Mouse (Mus musculus): ENCODE results near the gene Bdh2. TPM values are rescaled to one million over a fixed set of nuclear protein-coding genes. Genes with fewer than 3 reads are reported as not detected.

The Bdh2 gene
- total and polyA plus RNA-seq, 3 experiments = 0.22 to 0.23 TPM; not detected in 1

GRCm38 (mm10) chr3:135254784-135255183, 26.2 kb upstream of the Bdh2 start:
- H3K79me2 ChIP-seq (ENCODE audit: control insufficient read depth, insufficient read depth, low read length, poor library complexity) = no peaks in the 10 kb centered on the region
- no peaks in the 10 kb centered on the region for H3K9me3 ChIP-seq (replicated peaks; ENCODE audit: insufficient read depth, low read length)
- TF ChIP-seq POLR2AphosphoS5 (IDR thresholded peaks at IDR 0.05; ENCODE audit: borderline replicate concordance, low read depth, low read length) = no peak
- no peak overlapping the region for H3K9ac ChIP-seq (ENCODE audit: control insufficient read depth, low read depth, low read length, poor library complexity, severe bottlenecking)
- DNase-seq (ENCODE audit: low read depth, low spot score) = no peak
- H3K36me3 ChIP-seq (ENCODE audit: control insufficient read depth in 1 of 2, insufficient read depth in 2 of 2, low read length in 2 of 2) = peaks cover 0 to 32% of the 10 kb centered on the region in 2 experiments; a peak in 2 of 4 replicates
- no peaks in the 10 kb centered on the region for H3K4me1 ChIP-seq (ENCODE audit: control insufficient read depth in 1 of 2, insufficient read depth in 2 of 2, low read length in 2 of 2)
- H3K27me3 ChIP-seq (ENCODE audit: control insufficient read depth in 1 of 2, insufficient read depth in 2 of 2, low read length in 2 of 2) = no peaks in the 10 kb centered on the region
- no peak overlapping the region for H3K4me3 ChIP-seq (ENCODE audit: control insufficient read depth in 1 of 2, insufficient read depth in 1 of 2, low read depth in 2 of 2, low read length in 2 of 2)
- no peak overlapping the region for H3K27ac ChIP-seq (ENCODE audit: control insufficient read depth, low read depth, low read length)

GRCm38 (mm10) chr3:135258919-135259318, 22.1 kb upstream of the Bdh2 start:
- H3K36me3 ChIP-seq (ENCODE audit: control insufficient read depth in 1 of 2, insufficient read depth in 2 of 2, low read length in 2 of 2) = peaks cover 0 to 29% of the 10 kb centered on the region in 2 experiments; a peak in 2 of 4 replicates

DNA sequence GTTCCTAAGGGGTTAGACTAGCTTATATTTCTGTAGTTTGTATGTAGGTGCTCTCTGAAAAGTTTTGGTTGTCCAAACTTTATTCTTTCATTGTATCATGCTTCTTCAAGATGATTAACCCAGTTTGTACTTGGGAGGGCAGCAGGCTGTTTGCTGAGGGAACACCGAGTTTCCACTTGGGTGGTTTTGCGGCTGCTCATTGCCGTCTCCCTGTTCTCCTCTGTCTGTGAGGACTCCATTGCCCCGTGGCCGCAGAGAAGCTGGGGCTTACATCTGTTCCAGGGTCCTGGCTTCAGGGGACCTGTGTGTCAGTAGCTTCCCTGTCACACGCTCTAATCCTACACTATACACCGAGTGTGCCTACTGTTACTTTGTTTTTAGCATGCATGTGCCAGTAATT, 20.8 kb upstream of the Bdh2 start:
- no peaks in the 10 kb centered on the region for H3K79me2 ChIP-seq (ENCODE audit: control insufficient read depth, insufficient read depth, low read length, poor library complexity)
- no peak for DNase-seq (ENCODE audit: low read depth, low spot score)
- H3K27ac ChIP-seq (ENCODE audit: control insufficient read depth, low read depth, low read length) = no peak overlapping the region
- no peak overlapping the region for H3K9ac ChIP-seq (ENCODE audit: control insufficient read depth, low read depth, low read length, poor library complexity, severe bottlenecking)
- TF ChIP-seq MEF2A (IDR thresholded peaks at IDR 0.05; ENCODE audit: extremely low read depth, insufficient replicate concordance, low read depth, low read length, poor library complexity, severe bottlenecking) = no peak
- TF ChIP-seq CHD2 (IDR thresholded peaks at IDR 0.05; ENCODE audit: low read length) = no peak
- TF ChIP-seq NRF1 (IDR thresholded peaks at IDR 0.05; ENCODE audit: insufficient read depth, low read depth, low read length, poor library complexity, severe bottlenecking) = no peak
- TF ChIP-seq MXI1 (IDR thresholded peaks at IDR 0.05; ENCODE audit: low read depth, low read length) = no peak
- TF ChIP-seq MYC (IDR thresholded peaks at IDR 0.05; ENCODE audit: low read depth, low read length) = no peak
- TF ChIP-seq USF2 (IDR thresholded peaks at IDR 0.05; ENCODE audit: borderline replicate concordance in 1 of 2, insufficient read depth in 1 of 2, low read depth in 1 of 2, low read length in 2 of 2) = no peak
- TF ChIP-seq RCOR1 (IDR thresholded peaks at IDR 0.05; ENCODE audit: low read depth, low read length) = no peak
- TF ChIP-seq E2F4 (IDR thresholded peaks at IDR 0.05; ENCODE audit: borderline replicate concordance, low read depth, low read length) = no peak
- no peak for TF ChIP-seq NELFE (IDR thresholded peaks at IDR 0.05; ENCODE audit: low read depth, low read length)
- no peak for TF ChIP-seq TBP (IDR thresholded peaks at IDR 0.05; ENCODE audit: low read depth, low read length)
- TF ChIP-seq ZNF384 (IDR thresholded peaks at IDR 0.05; ENCODE audit: low read depth, low read length) = no peak
- no peak for TF ChIP-seq ELF1 (IDR thresholded peaks at IDR 0.05; ENCODE audit: low read depth, low read length)
- TF ChIP-seq CHD1 (IDR thresholded peaks at IDR 0.05; ENCODE audit: low read depth, low read length) = no peak
- TF ChIP-seq GABPA (IDR thresholded peaks at IDR 0.05; ENCODE audit: low read depth, low read length) = no peak
- no peak for TF ChIP-seq ZC3H11A (IDR thresholded peaks at IDR 0.05; ENCODE audit: low read depth, low read length)
- TF ChIP-seq POLR2AphosphoS2 (IDR thresholded peaks at IDR 0.05; ENCODE audit: low read length) = no peak
- H3K27me3 ChIP-seq (ENCODE audit: control insufficient read depth in 1 of 2, insufficient read depth in 2 of 2, low read length in 2 of 2) = no peaks in the 10 kb centered on the region
- no peaks in the 10 kb centered on the region for H3K9me3 ChIP-seq (replicated peaks; ENCODE audit: insufficient read depth, low read length)
- H3K36me3 ChIP-seq (ENCODE audit: control insufficient read depth in 1 of 2, insufficient read depth in 2 of 2, low read length in 2 of 2) = peaks cover 0 to 29% of the 10 kb centered on the region in 2 experiments; a peak in 2 of 4 replicates
- no peak overlapping the region for H3K4me3 ChIP-seq (ENCODE audit: control insufficient read depth in 1 of 2, insufficient read depth in 1 of 2, low read depth in 2 of 2, low read length in 2 of 2)
- H3K4me1 ChIP-seq (ENCODE audit: control insufficient read depth in 1 of 2, insufficient read depth in 2 of 2, low read length in 2 of 2) = no peaks in the 10 kb centered on the region

More at GRCm38 (mm10) chr3:135258919-135259318, 22.1 kb upstream of the Bdh2 start:
- Histone ChIP-seq H3K27me3 (ENCODE audit: control insufficient read depth in 1 of 2, insufficient read depth in 2 of 2, low read length in 2 of 2) (no peaks in the 10 kb centered on the region), H3K79me2 (ENCODE audit: control insufficient read depth, insufficient read depth, low read length, poor library complexity) (no peaks in the 10 kb centered on the region), H3K9ac (ENCODE audit: control insufficient read depth, low read depth, low read length, poor library complexity, severe bottlenecking) (no peak overlapping the region), H3K4me3 (ENCODE audit: control insufficient read depth in 1 of 2, insufficient read depth in 1 of 2, low read depth in 2 of 2, low read length in 2 of 2) (no peak overlapping the region), H3K4me1 (ENCODE audit: control insufficient read depth in 1 of 2, insufficient read depth in 2 of 2, low read length in 2 of 2) (no peaks in the 10 kb centered on the region), H3K27ac (ENCODE audit: control insufficient read depth, low read depth, low read length) (no peak overlapping the region), H3K9me3 (replicated peaks; ENCODE audit: insufficient read depth, low read length) (no peaks in the 10 kb centered on the region)
- no peak for DNase-seq (ENCODE audit: low read depth, low spot score)
- TF ChIP-seq GABPA (IDR thresholded peaks at IDR 0.05; ENCODE audit: low read depth, low read length) (no peak), BHLHE40 (IDR thresholded peaks at IDR 0.05; ENCODE audit: borderline replicate concordance, low read depth, low read length) (no peak), EP300 (IDR thresholded peaks at IDR 0.05; ENCODE audit: low read depth in 1 of 2, low read length in 2 of 2) (no peak), USF1 (IDR thresholded peaks at IDR 0.05; ENCODE audit: low read depth, low read length) (no peak), TBP (IDR thresholded peaks at IDR 0.05; ENCODE audit: low read depth, low read length) (no peak), POLR2A (IDR thresholded peaks at IDR 0.05; ENCODE audit: control insufficient read depth in 1 of 2, insufficient read depth in 1 of 2, low read depth in 1 of 2, low read length in 2 of 2, poor library complexity in 1 of 2) (no peak), TCF12 (IDR thresholded peaks at IDR 0.05; ENCODE audit: low read depth, low read length) (no peak), MYB (IDR thresholded peaks at IDR 0.05; ENCODE audit: low read depth, low read length) (no peak), POLR2AphosphoS5 (IDR thresholded peaks at IDR 0.05; ENCODE audit: borderline replicate concordance, low read depth, low read length) (no peak), CTCF (IDR thresholded peaks at IDR 0.05 in 2 of 3, conservative IDR thresholded peaks at IDR 0.05 in 1 of 3; ENCODE audit: control insufficient read depth in 1 of 3, insufficient read depth in 1 of 3, low read depth in 2 of 3, low read length in 3 of 3, poor library complexity in 1 of 3, severe bottlenecking in 1 of 3) (no peak), USF2 (IDR thresholded peaks at IDR 0.05; ENCODE audit: borderline replicate concordance in 1 of 2, insufficient read depth in 1 of 2, low read depth in 1 of 2, low read length in 2 of 2) (no peak), MAZ (IDR thresholded peaks at IDR 0.05; ENCODE audit: low read depth, low read length) (no peak), ZMIZ1 (IDR thresholded peaks at IDR 0.05; ENCODE audit: low read depth, low read length) (no peak)
